Mouse (Mus musculus) CH12.LX (cell line): ENCODE results near the gene Cptp. TPM values are rescaled to one million over a fixed set of nuclear protein-coding genes. Genes with fewer than 3 reads are reported as not detected.

Experiments
- DNase-seq: peaks from one replicate; pipeline ENCODE4 v3.0.0-alpha.2; 2013; ENCODE audit errors: extremely low read depth
- H3K27ac ChIP-seq: 2 replicates; pipeline ENCODE4 v1.5.1; 2012; ENCODE audit warnings: low read depth, mild to moderate bottlenecking, control low read depth, moderate library complexity; ENCODE audit not compliant: insufficient read depth
- H3K27me3 ChIP-seq: replicated peaks from 2 replicates; pipeline ENCODE3; 2012; ENCODE audit warnings: inconsistent platforms
- H3K36me3 ChIP-seq, 2 experiments: replicated peaks in 1 of 2; 2 replicates each; pipeline versions ENCODE3 to v1.6.1; 2012; ENCODE audit warnings: inconsistent platforms in 1 of 2, low read length in 1 of 2, mild to moderate bottlenecking in 1 of 2, mixed read lengths in 1 of 2, moderate library complexity in 1 of 2; ENCODE audit not compliant: control insufficient read depth in 1 of 2, insufficient read depth in 1 of 2
- H3K4me1 ChIP-seq, 2 experiments: 2 replicates each; pipeline ENCODE4 v1.6.1; 2012; ENCODE audit warnings: inconsistent platforms in 1 of 2, moderate library complexity in 1 of 2; ENCODE audit not compliant: insufficient read depth in 2 of 2, control insufficient read depth in 1 of 2
- H3K4me2 ChIP-seq: 2 replicates; pipeline ENCODE4 v1.6.1; 2012; ENCODE audit warnings: low read depth, mild to moderate bottlenecking, control low read depth; ENCODE audit not compliant: poor library complexity, insufficient read depth, severe bottlenecking
- H3K4me3 ChIP-seq, 3 experiments: fragments of 150-350 bp in 1 of 3; sonication (generic) in 1 of 3; replicated peaks in 1 of 3; 2 replicates each; pipeline versions ENCODE3 to v1.5.1; 2011 to 2012; ENCODE audit warnings: low read depth in 2 of 3, low read length in 2 of 3, mild to moderate bottlenecking in 2 of 3, moderate library complexity in 2 of 3, control low read depth in 1 of 3, improper control_type of control experiment in 1 of 3, inconsistent platforms in 1 of 3, mixed read lengths in 1 of 3; ENCODE audit not compliant: poor library complexity in 1 of 3
- H3K79me2 ChIP-seq: replicated peaks from 2 replicates; pipeline ENCODE4 v1.6.1; 2012; ENCODE audit warnings: mild to moderate bottlenecking, moderate library complexity; ENCODE audit not compliant: control insufficient read depth, poor library complexity, insufficient read depth, severe bottlenecking; ENCODE audit errors: extremely low read depth
- H3K9ac ChIP-seq: 2 replicates; pipeline ENCODE4 v1.6.1; 2012; ENCODE audit warnings: low read depth, mild to moderate bottlenecking, control low read depth, moderate library complexity; ENCODE audit not compliant: insufficient read depth
- H3K9me3 ChIP-seq: replicated peaks from 2 replicates; pipeline ENCODE3; 2012; ENCODE audit warnings: low read length, inconsistent platforms, mixed read lengths
- BHLHE40 ChIP-seq: IDR thresholded peaks from 2 replicates; pipeline ENCODE4 v1.6.1; 2011; ENCODE audit warnings: mild to moderate bottlenecking, low read depth, low read length, improper control_type of control experiment
- CHD1 ChIP-seq: IDR thresholded peaks from 2 replicates; pipeline ENCODE4 v1.6.1; 2012; ENCODE audit warnings: low read depth, low read length, improper control_type of control experiment, inconsistent platforms
- CHD2 ChIP-seq: IDR thresholded peaks from 2 replicates; pipeline ENCODE4 v1.6.1; 2011; ENCODE audit warnings: low read length, improper control_type of control experiment
- E2F4 ChIP-seq: IDR thresholded peaks from 2 replicates; pipeline ENCODE4 v1.6.1; 2011; ENCODE audit warnings: low read depth, low read length, improper control_type of control experiment; ENCODE audit not compliant: insufficient replicate concordance
- ELF1 ChIP-seq: IDR thresholded peaks from 2 replicates; pipeline ENCODE4 v1.6.1; 2014; ENCODE audit warnings: low read depth, mild to moderate bottlenecking, inconsistent platforms, low read length, improper control_type of control experiment
- GABPA ChIP-seq: IDR thresholded peaks from 2 replicates; pipeline ENCODE4 v1.6.1; 2012; ENCODE audit warnings: low read depth, low read length, improper control_type of control experiment, inconsistent platforms; ENCODE audit not compliant: insufficient replicate concordance
- HCFC1 ChIP-seq: IDR thresholded peaks from 2 replicates; pipeline ENCODE4 v1.6.1; 2012; ENCODE audit warnings: low read depth, mild to moderate bottlenecking, inconsistent platforms, low read length, improper control_type of control experiment
- JUN ChIP-seq: IDR thresholded peaks from 2 replicates; pipeline ENCODE4 v1.6.1; 2011; ENCODE audit warnings: low read depth, mild to moderate bottlenecking, low read length, improper control_type of control experiment, moderate library complexity; ENCODE audit not compliant: insufficient read depth
- JUND ChIP-seq: conservative IDR thresholded peaks from 2 replicates; pipeline ENCODE4 v1.6.1; 2011; ENCODE audit warnings: low read depth, low read length, improper control_type of control experiment
- KAT2A ChIP-seq: IDR thresholded peaks from 2 replicates; pipeline ENCODE4 v1.6.1; 2012; ENCODE audit warnings: low read length, improper control_type of control experiment, inconsistent platforms; ENCODE audit not compliant: insufficient replicate concordance
- MYC ChIP-seq: IDR thresholded peaks from 2 replicates; pipeline ENCODE4 v1.6.1; 2011; ENCODE audit warnings: low read depth, mild to moderate bottlenecking, improper control_type of control experiment, low read length
- NELFE ChIP-seq: IDR thresholded peaks from 2 replicates; pipeline ENCODE4 v1.6.1; 2011; ENCODE audit warnings: low read depth, low read length, improper control_type of control experiment
- POLR2A ChIP-seq: IDR thresholded peaks from 2 replicates; pipeline ENCODE4 v1.6.1; 2011; ENCODE audit warnings: low read depth, mild to moderate bottlenecking, improper control_type of control experiment, low read length
- RAD21 ChIP-seq: IDR thresholded peaks from 2 replicates; pipeline ENCODE4 v1.6.1; 2011; ENCODE audit warnings: low read depth, mild to moderate bottlenecking, low read length, improper control_type of control experiment, moderate library complexity
- RCOR1 ChIP-seq: conservative IDR thresholded peaks from 2 replicates; pipeline ENCODE4 v1.6.1; 2012; ENCODE audit warnings: low read depth, mild to moderate bottlenecking, inconsistent platforms, low read length, improper control_type of control experiment
- SIN3A ChIP-seq: IDR thresholded peaks from 2 replicates; pipeline ENCODE4 v1.6.1; 2012; ENCODE audit warnings: low read length, improper control_type of control experiment, inconsistent platforms
- TCF12 ChIP-seq: IDR thresholded peaks from 2 replicates; pipeline ENCODE4 v1.6.1; 2014; ENCODE audit warnings: low read depth, mild to moderate bottlenecking, inconsistent platforms, low read length, improper control_type of control experiment
- UBTF ChIP-seq: IDR thresholded peaks from 2 replicates; pipeline ENCODE4 v1.6.1; 2012; ENCODE audit warnings: low read depth, mild to moderate bottlenecking, inconsistent platforms, low read length, improper control_type of control experiment, moderate library complexity
- USF1 ChIP-seq: IDR thresholded peaks from 2 replicates; pipeline ENCODE4 v1.6.1; 2014; ENCODE audit warnings: low read depth, mild to moderate bottlenecking, inconsistent platforms, low read length, improper control_type of control experiment
- USF2 ChIP-seq: conservative IDR thresholded peaks from 2 replicates; pipeline ENCODE4 v1.6.1; 2011; ENCODE audit warnings: low read depth, low read length, improper control_type of control experiment
- ZC3H11A ChIP-seq: IDR thresholded peaks from 2 replicates; pipeline ENCODE4 v1.6.1; 2012; ENCODE audit warnings: low read depth, mild to moderate bottlenecking, inconsistent platforms, low read length, improper control_type of control experiment
- ZMIZ1 ChIP-seq: IDR thresholded peaks from 2 replicates; pipeline ENCODE4 v1.6.1; 2012; ENCODE audit warnings: low read depth, mild to moderate bottlenecking, inconsistent platforms, low read length, improper control_type of control experiment
- dilution Hi-C: fragments of 300-500 bp; cut with MboI; formaldehyde crosslinking; loops from 2 replicates; pipeline ENCODE4 v1.14.3; 2020; ENCODE audit warnings: low sequenced_read_pairs; ENCODE audit not compliant: extremely low pct_unique_long_range_greater_than_20kb, extremely low pct_ligation_motif_present
- in situ Hi-C: fragments of 300-500 bp; cut with MboI; formaldehyde crosslinking; loops from 3 replicates; pipeline ENCODE4 v1.14.3; 2019; ENCODE audit warnings: low sequenced_read_pairs, low pct_ligation_motif_present, low pct_unique_long_range_greater_than_20kb, mixed read lengths
- polyA plus RNA-seq: library from polyadenylated mRNA; unstranded; fragments of >175 nt; gene quantifications from 2 replicates; pipeline ENCODE4 v1.2.1, GENCODE M21; 2012; ENCODE audit warnings: low read depth; ENCODE audit not compliant: insufficient read length
- total RNA-seq, 2 experiments: library from RNA; depleted of rRNA; stranded (reverse); fragments of 300-350 nt in 1 of 2; fragments of >200 nt in 1 of 2; gene quantifications; 2 replicates each; pipeline ENCODE4 v1.2.3; 2012 to 2014

Cptp gene
- total and polyA plus RNA-seq, 3 experiments, result 9.0 to 15.5 (median 12.1) TPM

DNA sequence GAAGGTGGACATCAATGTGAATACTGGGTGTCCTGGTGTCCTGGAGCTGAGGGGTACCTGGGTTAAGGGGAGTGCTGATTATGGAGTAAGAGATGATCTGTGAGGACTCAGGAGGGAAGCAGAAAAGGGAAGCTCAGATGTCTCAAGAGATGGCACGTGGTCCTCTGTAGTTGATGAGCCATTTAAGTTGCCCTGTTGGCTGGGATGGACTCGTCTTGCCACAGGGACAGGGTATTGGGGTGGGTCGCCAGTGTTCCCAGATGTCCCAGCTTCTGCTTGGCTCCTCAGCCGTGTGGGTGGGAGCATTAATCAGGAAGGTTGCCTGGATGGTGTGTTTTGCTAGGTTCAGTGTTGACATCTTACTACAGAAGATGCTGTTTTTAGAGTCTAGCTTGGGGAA lies 36.0 kb downstream of the Cptp start:
- H3K79me2 ChIP-seq, result peaks cover 20% of the 10 kb centered on the region
- dilution Hi-C loops, result no loop called here
- H3K4me3 ChIP-seq, result no peak overlapping the region
- H3K27me3 ChIP-seq, result no peaks in the 10 kb centered on the region
- H3K36me3 ChIP-seq, result peaks cover 6 to 39% of the 10 kb centered on the region in 2 experiments
- H3K4me2 ChIP-seq, result no peak overlapping the region
- H3K27ac ChIP-seq, result peak overlapping the region; percentile 3; the same call in 1 of the 2 replicates
- no peak overlapping the region; the same call in 1 of the 2 replicates for H3K9ac ChIP-seq
- TF ChIP-seq BHLHE40 (no peak), USF2 (no peak), TCF12 (no peak), MYC (no peak), CHD2 (no peak), UBTF (no peak)
- TF ChIP-seq, all 38 proteins: peak for 0
- H3K4me1 ChIP-seq, result peaks cover 7 to 32% of the 10 kb centered on the region in 2 experiments
- in situ Hi-C loops, result loop anchor here (10.0 kb wide), 1 partner anchor 112 kb away; the partner anchor contains the start of gene Ube2j2
- no peak for DNase-seq
- no peaks in the 10 kb centered on the region for H3K9me3 ChIP-seq

DNA sequence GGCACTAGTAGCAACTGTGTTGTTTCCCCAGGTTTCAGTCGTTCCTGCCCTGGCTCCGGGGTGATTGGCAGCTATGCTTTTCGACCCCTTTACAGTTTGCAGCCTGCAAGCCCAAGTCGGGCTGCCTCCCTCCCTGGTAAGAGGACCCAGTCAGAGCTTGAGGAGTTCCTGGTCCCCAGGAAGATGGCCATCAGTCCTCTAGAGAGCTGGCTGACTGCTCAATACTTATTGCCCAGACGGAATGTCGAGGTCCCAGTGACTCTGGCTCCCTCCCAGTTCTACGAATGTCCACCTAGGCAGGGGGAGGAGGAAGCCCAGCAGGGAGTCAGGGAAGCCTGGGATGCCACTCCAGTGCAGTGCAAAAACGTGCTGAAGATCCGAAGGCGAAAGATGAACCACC lies 36.9 kb downstream of the Cptp start:
- no peak for TF ChIP-seq NELFE
- no peak for TF ChIP-seq KAT2A
- TF ChIP-seq ZMIZ1, result no peak
- TF ChIP-seq RAD21, result no peak
- no peak for TF ChIP-seq ZC3H11A
- TF ChIP-seq SIN3A, result no peak
- no peak for TF ChIP-seq HCFC1
- TF ChIP-seq E2F4, result no peak
- TF ChIP-seq ELF1, result no peak
- TF ChIP-seq POLR2A, result no peak
- no peak for TF ChIP-seq GABPA
- no peak for TF ChIP-seq CHD1
- TF ChIP-seq RCOR1, result no peak
- TF ChIP-seq USF1, result no peak
- no peak for TF ChIP-seq JUND
- no peak for TF ChIP-seq USF2
- no peak for TF ChIP-seq JUN
- in situ Hi-C loops, result loop anchor here (10.0 kb wide), 1 partner anchor 112 kb away; the partner anchor contains the start of gene Ube2j2
- peak overlapping the region; percentile 52 for H3K4me2 ChIP-seq
- H3K9ac ChIP-seq, result peak overlapping the region; percentile 83
- no peak overlapping the region for H3K27ac ChIP-seq
- H3K4me3 ChIP-seq, result peak overlapping the region; percentile 80 to 90 (median 88)
- dilution Hi-C loops, result no loop called here
- H3K9me3 ChIP-seq, result no peaks in the 10 kb centered on the region
- peaks cover 6 to 45% of the 10 kb centered on the region in 2 experiments for H3K36me3 ChIP-seq
- peaks cover 7 to 29% of the 10 kb centered on the region in 2 experiments for H3K4me1 ChIP-seq
- no peak for DNase-seq
- no peaks in the 10 kb centered on the region for H3K27me3 ChIP-seq
- peaks cover 20% of the 10 kb centered on the region for H3K79me2 ChIP-seq
